Mouse (Mus musculus) erythroblast, embryonic 14.5 days (primary cell): ENCODE measurements around the gene Hoxc9. TPM values are rescaled to one million over a fixed set of nuclear protein-coding genes. Genes with fewer than 3 reads are reported as not detected.

Experiments
- H3K27me3 ChIP-seq: 2 replicates; pipeline ENCODE4 v1.6.1; 2012; ENCODE audit warnings: inconsistent platforms; ENCODE audit not compliant: control insufficient read depth
- H3K36me3 ChIP-seq: 2 replicates; pipeline ENCODE4 v1.6.1; 2012; ENCODE audit warnings: mild to moderate bottlenecking, inconsistent platforms; ENCODE audit not compliant: control insufficient read depth
- H3K4me1 ChIP-seq: 2 replicates; pipeline ENCODE4 v1.6.1; 2012; ENCODE audit warnings: inconsistent platforms; ENCODE audit not compliant: control insufficient read depth
- H3K4me3 ChIP-seq: replicated peaks from 2 replicates; pipeline ENCODE3; 2012; ENCODE audit warnings: moderate library complexity, mild to moderate bottlenecking, inconsistent platforms
- H3K9me3 ChIP-seq: 2 replicates; pipeline ENCODE4 v1.6.1; 2012; ENCODE audit warnings: low read length, inconsistent platforms, mixed read lengths; ENCODE audit not compliant: control insufficient read depth
- GATA1 ChIP-seq: IDR thresholded peaks from 2 replicates; pipeline ENCODE4 v1.6.1; 2012; ENCODE audit warnings: low read length, inconsistent platforms, mixed read lengths
- TAL1 ChIP-seq: IDR thresholded peaks from 3 replicates; pipeline ENCODE4 v1.6.1; 2012; ENCODE audit warnings: low read length, inconsistent platforms, mixed read lengths
- polyA plus RNA-seq: library from polyadenylated mRNA; stranded (reverse); fragments of >175 nt; gene quantifications from 2 replicates; pipeline ENCODE4 v1.2.3, GENCODE M21; 2012

Gene Hoxc9
- polyA plus RNA-seq, 1 experiment = not detected

- TF ChIP-seq TAL1 = no peak
- no peak for TF ChIP-seq GATA1
- Histone ChIP-seq H3K27me3 (peaks cover 100% of the 10 kb centered on the region), H3K4me3 (no peak overlapping the region), H3K4me1 (no peaks in the 10 kb centered on the region), H3K36me3 (no peaks in the 10 kb centered on the region), H3K9me3 (no peaks in the 10 kb centered on the region)
These were observed 24.3 kb downstream of the Hoxc9 start for GRCm38 (mm10) chr15:103000501-103000901.

GRCm38 (mm10) chr15:103001370-103001769 is 25.1 kb downstream of the Hoxc9 start:
- Histone ChIP-seq H3K9me3 (no peaks in the 10 kb centered on the region), H3K36me3 (no peaks in the 10 kb centered on the region), H3K4me1 (no peaks in the 10 kb centered on the region), H3K27me3 (peaks cover 100% of the 10 kb centered on the region), H3K4me3 (no peak overlapping the region)
- TF ChIP-seq GATA1 (no peak), TAL1 (no peak)

- TF ChIP-seq TAL1 = no peak
- no peak for TF ChIP-seq GATA1
- Histone ChIP-seq H3K36me3 (no peaks in the 10 kb centered on the region), H3K4me1 (no peaks in the 10 kb centered on the region), H3K9me3 (no peaks in the 10 kb centered on the region), H3K4me3 (no peak overlapping the region), H3K27me3 (peaks cover 100% of the 10 kb centered on the region)
These were observed 25.9 kb downstream of the Hoxc9 start for GRCm38 (mm10) chr15:103002156-103002555.

- Histone ChIP-seq H3K27me3 (peaks cover 100% of the 10 kb centered on the region), H3K36me3 (no peaks in the 10 kb centered on the region), H3K9me3 (no peaks in the 10 kb centered on the region), H3K4me1 (no peaks in the 10 kb centered on the region), H3K4me3 (no peak overlapping the region)
- TF ChIP-seq GATA1 = no peak
- no peak for TF ChIP-seq TAL1
These were observed 26.7 kb downstream of the Hoxc9 start for GRCm38 (mm10) chr15:103002821-103003448.

GRCm38 (mm10) chr15:103005308-103005707 is 29.1 kb downstream of the Hoxc9 start:
- Histone ChIP-seq H3K4me3 (no peak overlapping the region), H3K4me1 (no peaks in the 10 kb centered on the region)

GRCm38 (mm10) chr15:103005797-103006196 is 29.6 kb downstream of the Hoxc9 start:
- no peaks in the 10 kb centered on the region for H3K36me3 ChIP-seq
- no peaks in the 10 kb centered on the region for H3K9me3 ChIP-seq
- H3K27me3 ChIP-seq = peaks cover 100% of the 10 kb centered on the region
- no peak for TF ChIP-seq GATA1
- TF ChIP-seq TAL1 = no peak
- H3K4me1 ChIP-seq = no peaks in the 10 kb centered on the region
- no peak overlapping the region for H3K4me3 ChIP-seq

More at GRCm38 (mm10) chr15:103005308-103005707, 29.1 kb downstream of the Hoxc9 start:
- H3K36me3 ChIP-seq = no peaks in the 10 kb centered on the region
- peaks cover 100% of the 10 kb centered on the region for H3K27me3 ChIP-seq
- no peaks in the 10 kb centered on the region for H3K9me3 ChIP-seq
- TF ChIP-seq GATA1 = no peak
- TF ChIP-seq TAL1 = no peak

GRCm38 (mm10) chr15:103006326-103006725 is 30.1 kb downstream of the Hoxc9 start:
- peaks cover 100% of the 10 kb centered on the region for H3K27me3 ChIP-seq
- no peaks in the 10 kb centered on the region for H3K36me3 ChIP-seq
- H3K9me3 ChIP-seq = no peaks in the 10 kb centered on the region
- no peak overlapping the region for H3K4me3 ChIP-seq
- no peaks in the 10 kb centered on the region for H3K4me1 ChIP-seq
- TF ChIP-seq GATA1 (no peak), TAL1 (no peak)

- Histone ChIP-seq H3K27me3 (peaks cover 100% of the 10 kb centered on the region), H3K4me1 (no peaks in the 10 kb centered on the region), H3K36me3 (no peaks in the 10 kb centered on the region), H3K4me3 (no peak overlapping the region), H3K9me3 (peaks cover 4% of the 10 kb centered on the region; the same call in 1 of the 2 replicates)
- TF ChIP-seq TAL1 (no peak), GATA1 (no peak)
These were observed 33.2 kb downstream of the Hoxc9 start for GRCm38 (mm10) chr15:103009265-103010111.

- no peaks in the 10 kb centered on the region for H3K4me1 ChIP-seq
- TF ChIP-seq GATA1 = no peak
- no peak for TF ChIP-seq TAL1
- peaks cover 100% of the 10 kb centered on the region for H3K27me3 ChIP-seq
- H3K4me3 ChIP-seq = no peak overlapping the region
- H3K36me3 ChIP-seq = no peaks in the 10 kb centered on the region
- peaks cover 4% of the 10 kb centered on the region; the same call in 1 of the 2 replicates for H3K9me3 ChIP-seq
These were observed 34.0 kb downstream of the Hoxc9 start for GRCm38 (mm10) chr15:103010112-103010846.
